Mouse (Mus musculus) megakaryocyte-erythroid progenitor cell, adult 5 weeks (primary cell): ENCODE results near the gene Unc93b1. TPM values are rescaled to one million over a fixed set of nuclear protein-coding genes. Genes with fewer than 3 reads are reported as not detected.

Source experiments
- polyA plus RNA-seq: library from polyadenylated mRNA; stranded (reverse); fragments of >175 nt; gene quantifications from 2 replicates; pipeline ENCODE4 v1.2.3, GENCODE M21; 2012

The Unc93b1 gene
- polyA plus RNA-seq = 182 and 302 TPM in 2 replicates

GRCm38 (mm10) chr19:3935032-3935895, at the start of gene Unc93b1:
Unc93b1 (plus strand) TSS chr19:3935186.

GRCm38 (mm10) chr19:3906795-3907786, 27.9 kb upstream of the Unc93b1 start, which contains the start of gene Tcirg1:
Tcirg1 (minus strand) TSS chr19:3907133.

GRCm38 (mm10) chr19:3912337-3913204, 22.4 kb upstream of the Unc93b1 start, which contains the start of gene Ndufs8:
Ndufs8 (minus strand) TSS chr19:3912774.

DNA sequence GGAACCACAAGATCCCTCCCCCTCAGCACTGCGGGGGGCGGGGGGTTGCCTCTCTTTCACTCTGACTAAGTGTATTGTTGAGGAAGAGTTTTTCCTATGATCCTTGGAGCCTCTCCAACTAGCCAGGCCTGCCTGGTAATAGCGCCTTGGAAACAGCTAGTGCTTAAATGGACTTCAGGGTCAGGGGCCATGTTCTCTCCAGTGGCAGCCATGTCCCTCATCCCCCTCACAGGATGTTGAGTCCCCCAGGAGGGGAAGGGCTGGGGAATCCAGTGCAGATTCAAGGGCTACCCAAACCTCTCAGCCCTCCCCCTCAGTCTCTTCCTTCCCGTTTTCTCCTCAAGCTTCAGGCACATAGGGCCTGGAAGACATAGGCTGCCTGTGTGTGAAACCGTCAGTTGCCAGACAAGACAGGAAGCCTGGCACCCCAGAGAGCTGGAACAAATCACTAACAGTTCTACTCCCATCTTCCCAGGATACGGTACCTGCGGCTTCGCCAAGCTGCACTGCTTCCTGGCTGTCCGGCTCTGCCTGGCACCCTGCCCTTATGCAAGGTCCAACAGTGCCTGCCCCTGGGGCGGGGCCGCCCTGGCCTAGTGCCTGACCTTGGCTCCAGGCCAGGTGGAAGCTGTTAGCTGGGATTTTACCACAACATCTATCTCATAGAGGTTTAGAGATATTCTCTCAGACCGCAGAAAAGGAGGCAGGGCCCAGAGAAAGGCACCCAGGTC, 5.6 kb upstream of the Unc93b1 start, which contains the start of gene Aldh3b1:
TSS of gene Aldh3b1 (minus strand) at position 598 of the 731 bp plus-strand sequence.

DNA sequence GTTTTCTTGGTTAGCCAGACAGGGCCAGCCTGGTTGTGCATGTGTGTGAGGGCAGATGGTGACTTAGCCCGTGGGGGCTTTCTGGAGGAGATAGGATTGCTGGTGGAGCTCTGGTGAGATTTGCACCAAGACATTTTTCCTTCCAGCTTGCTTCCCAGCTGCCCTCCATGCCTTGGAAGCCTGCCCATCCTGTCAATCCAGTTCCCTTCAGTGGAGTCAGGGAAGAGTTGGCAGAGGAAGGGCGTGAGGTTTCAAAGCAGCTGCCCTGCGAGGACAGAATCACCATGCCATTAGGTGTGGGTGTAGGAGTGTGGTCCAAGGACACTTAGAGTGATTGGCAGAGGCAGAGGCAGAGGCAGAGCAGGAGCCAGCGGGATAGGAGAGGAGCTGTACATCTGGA, 23.5 kb downstream of the Unc93b1 start, which contains the start of gene Aldh3b3:
TSS of gene Aldh3b3 (plus strand) at position 176 of the 400 bp plus-strand sequence.

DNA sequence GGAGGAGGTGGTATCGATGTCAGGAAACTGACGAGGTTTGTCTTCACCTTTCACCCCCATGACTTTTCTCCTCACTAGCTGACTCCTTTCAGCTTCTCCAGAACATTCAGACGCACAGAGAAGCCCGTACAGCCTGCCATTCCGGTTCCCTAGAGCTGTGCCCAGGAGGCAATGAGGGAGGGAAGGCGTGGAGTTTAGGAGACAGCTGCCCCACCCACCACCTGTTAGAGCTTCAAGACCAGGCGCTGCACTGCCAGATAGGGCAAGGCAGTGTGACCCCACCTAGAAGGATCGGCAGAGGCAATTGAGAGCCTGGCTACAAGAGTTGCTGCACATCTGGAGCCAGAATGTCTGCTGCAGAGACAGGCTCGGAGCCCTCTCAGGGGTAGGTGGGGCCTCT, 37.2 kb downstream of the Unc93b1 start, which contains the start of gene Aldh3b2:
TSS of gene Aldh3b2 (plus strand) at position 100 of the 400 bp plus-strand sequence.

DNA sequence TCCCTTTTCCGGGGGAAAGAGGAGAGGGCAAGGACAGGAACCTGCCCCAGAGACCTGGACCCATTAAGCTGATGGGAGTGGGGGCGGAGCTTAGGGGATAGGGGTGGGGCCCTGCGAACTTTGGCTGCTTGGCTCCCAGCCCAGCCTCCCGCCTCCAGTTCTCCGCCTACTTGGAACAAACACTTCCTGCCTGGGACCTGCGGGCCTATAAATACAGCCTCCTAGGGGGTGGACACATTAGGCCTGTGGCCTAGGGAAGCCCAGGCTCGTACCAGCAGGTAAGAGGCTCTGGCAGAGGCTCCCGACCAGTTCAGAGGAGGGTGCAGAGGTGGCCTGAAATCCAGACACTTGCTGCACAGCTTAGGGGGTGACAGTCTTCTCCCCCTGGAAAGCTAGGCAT, 51.3 kb downstream of the Unc93b1 start, which contains the start of gene Acy3:
TSS of gene Acy3 (plus strand) at position 237 of the 400 bp plus-strand sequence.

DNA sequence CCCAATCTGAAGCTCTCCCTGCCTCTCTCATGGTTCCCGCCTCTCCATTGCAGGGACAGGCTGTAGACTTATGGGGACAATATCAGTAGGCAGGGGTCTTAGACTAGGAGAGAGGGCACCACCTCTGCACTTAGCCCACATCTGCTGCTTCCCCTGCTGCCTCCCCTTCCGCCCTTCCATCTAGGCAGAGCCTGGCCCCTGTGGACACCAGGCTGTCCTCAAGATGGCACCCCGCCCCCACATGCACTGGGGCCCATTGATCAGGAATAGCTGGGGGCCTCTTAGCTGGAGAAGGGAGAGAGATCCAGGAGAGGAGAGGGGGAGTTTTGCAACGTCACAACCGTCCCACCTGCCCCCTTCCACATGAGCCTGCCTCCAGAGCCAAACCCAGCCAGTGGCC, 57.4 kb downstream of the Unc93b1 start, which contains the start of gene Tbx10:
TSS of gene Tbx10 (plus strand) at position 337 of the 400 bp plus-strand sequence.

Other genes with a start within 250 kb of the Unc93b1 start
- 73.8 and 74.3 TPM in 2 replicates for gene Lrp5, start 248.6 kb upstream of the Unc93b1 start, polyA plus RNA-seq
- gene 1810055G02Rik, start 226.9 kb upstream of the Unc93b1 start, polyA plus RNA-seq = 11.5 and 12.4 TPM in 2 replicates
- 8.5 and 15.4 TPM in 2 replicates for gene Kmt5b, start 167.8 kb upstream of the Unc93b1 start, polyA plus RNA-seq
- gene Chka, start 83.4 kb upstream of the Unc93b1 start, polyA plus RNA-seq = 25.3 and 29.5 TPM in 2 replicates
- 247 and 284 TPM in 2 replicates for gene Tcirg1, start 28.1 kb upstream of the Unc93b1 start, polyA plus RNA-seq
- gene Ndufs8, start 22.4 kb upstream of the Unc93b1 start, polyA plus RNA-seq = 133 and 144 TPM in 2 replicates
- gene Aldh3b1, start 5.4 kb upstream of the Unc93b1 start, polyA plus RNA-seq = 5.0 and 8.2 TPM in 2 replicates
- 0.06 and 0.10 TPM in 2 replicates for gene Aldh3b3, start 23.5 kb downstream of the Unc93b1 start, polyA plus RNA-seq
- 0.24 TPM in 1 of 2 replicates, not detected in the other for gene Aldh3b2, start 37.1 kb downstream of the Unc93b1 start, polyA plus RNA-seq
- 7.7 and 8.3 TPM in 2 replicates for gene Acy3, start 51.4 kb downstream of the Unc93b1 start, polyA plus RNA-seq
- not detected in 2 replicates for gene Tbx10, start 57.6 kb downstream of the Unc93b1 start, polyA plus RNA-seq
- gene Nudt8, start 65.4 kb downstream of the Unc93b1 start, polyA plus RNA-seq = 14.7 and 18.3 TPM in 2 replicates
- gene Gm49405, start 65.4 kb downstream of the Unc93b1 start, polyA plus RNA-seq = 4.1 and 6.3 TPM in 2 replicates
- gene Doc2g, start 68.1 kb downstream of the Unc93b1 start, polyA plus RNA-seq = 10.4 and 16.4 TPM in 2 replicates
- gene Ndufv1, start 77.6 kb downstream of the Unc93b1 start, polyA plus RNA-seq = 247 and 250 TPM in 2 replicates
- 122 and 136 TPM in 2 replicates for gene Gstp1, start 102.8 kb downstream of the Unc93b1 start, polyA plus RNA-seq
- 1.7 TPM in 1 of 2 replicates, not detected in the other for gene Gstp2, start 110.8 kb downstream of the Unc93b1 start, polyA plus RNA-seq
- 0.79 and 1.2 TPM in 2 replicates for gene Gstp3, start 124.4 kb downstream of the Unc93b1 start, polyA plus RNA-seq
- gene Cabp2, start 146.4 kb downstream of the Unc93b1 start, polyA plus RNA-seq = not detected in 2 replicates
- gene Cdk2ap2, start 162.0 kb downstream of the Unc93b1 start, polyA plus RNA-seq = 126 and 175 TPM in 2 replicates
- 67.2 and 92.9 TPM in 2 replicates for gene Pitpnm1, start 164.8 kb downstream of the Unc93b1 start, polyA plus RNA-seq
- gene Aip, start 190.7 kb downstream of the Unc93b1 start, polyA plus RNA-seq = 114 and 132 TPM in 2 replicates
- 0.03 TPM in 1 of 2 replicates, not detected in the other for gene Gpr152, start 204.6 kb downstream of the Unc93b1 start, polyA plus RNA-seq
- 0.14 and 0.15 TPM in 2 replicates for gene Cabp4, start 208.8 kb downstream of the Unc93b1 start, polyA plus RNA-seq
- gene Coro1b, start 213.4 kb downstream of the Unc93b1 start, polyA plus RNA-seq = 166 and 202 TPM in 2 replicates
- 508 and 717 TPM in 2 replicates for gene Ptprcap, start 218.4 kb downstream of the Unc93b1 start, polyA plus RNA-seq
- 88.1 and 93.8 TPM in 2 replicates for gene Rps6kb2, start 228.2 kb downstream of the Unc93b1 start, polyA plus RNA-seq
- 5.7 and 6.3 TPM in 2 replicates for gene Carns1, start 240.3 kb downstream of the Unc93b1 start, polyA plus RNA-seq